Mouse (Mus musculus) A20 (cell line): ENCODE results near the gene Rtkn2.

ENCODE experiments used
- DNase-seq: peaks from one replicate; pipeline ENCODE4 v3.0.0-alpha.2; 2011; ENCODE audit warnings: low read depth, low spot score

The Rtkn2 gene

DNA sequence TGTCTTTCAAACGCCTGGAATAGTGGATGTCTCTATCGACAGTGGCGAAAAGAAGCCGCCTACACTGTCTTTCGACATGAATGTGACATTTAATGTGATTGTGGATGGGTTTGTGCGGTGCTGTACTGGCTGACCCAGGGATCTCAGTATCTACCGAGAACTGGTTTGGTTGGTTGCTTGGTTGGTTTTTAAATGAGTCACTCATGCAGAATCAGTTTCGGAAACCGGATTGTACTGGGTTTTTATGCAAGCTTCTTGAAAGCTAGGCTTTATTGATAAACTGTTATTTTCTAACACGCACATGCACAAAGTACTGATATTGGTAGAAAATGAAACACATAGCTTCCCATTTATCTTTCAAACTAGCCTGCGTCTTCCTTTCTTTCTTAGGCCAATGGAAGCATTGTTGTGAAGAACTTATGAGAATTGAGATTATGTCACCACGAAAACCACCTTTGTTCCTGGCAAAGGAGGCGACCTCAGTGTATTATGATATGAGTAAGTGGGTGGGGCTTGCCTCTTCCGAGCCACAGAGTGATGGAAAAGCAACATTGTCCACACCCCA is 60.4 kb downstream of the Rtkn2 start:
- DNase-seq: peak; percentile 58

DNA sequence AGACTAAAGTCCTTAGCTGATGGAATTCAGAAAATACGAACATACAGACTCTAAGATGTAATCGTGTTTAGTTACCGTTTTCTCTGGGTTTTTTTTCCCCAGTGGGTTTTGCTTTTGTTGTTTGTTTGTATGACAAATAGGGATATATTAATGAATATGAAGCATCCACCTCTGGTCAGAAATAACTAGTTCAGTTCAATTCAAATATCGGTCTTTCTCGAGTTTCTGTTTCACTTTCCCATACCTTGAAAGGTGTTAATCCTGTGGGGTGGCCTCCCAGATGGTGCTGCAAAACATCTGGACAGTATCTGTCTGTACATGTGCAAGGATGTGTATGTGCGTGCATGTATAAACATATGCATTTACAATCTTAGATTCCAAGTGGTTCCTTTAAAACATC is 61.0 kb downstream of the Rtkn2 start:
- DNase-seq: peak; percentile 9

DNA sequence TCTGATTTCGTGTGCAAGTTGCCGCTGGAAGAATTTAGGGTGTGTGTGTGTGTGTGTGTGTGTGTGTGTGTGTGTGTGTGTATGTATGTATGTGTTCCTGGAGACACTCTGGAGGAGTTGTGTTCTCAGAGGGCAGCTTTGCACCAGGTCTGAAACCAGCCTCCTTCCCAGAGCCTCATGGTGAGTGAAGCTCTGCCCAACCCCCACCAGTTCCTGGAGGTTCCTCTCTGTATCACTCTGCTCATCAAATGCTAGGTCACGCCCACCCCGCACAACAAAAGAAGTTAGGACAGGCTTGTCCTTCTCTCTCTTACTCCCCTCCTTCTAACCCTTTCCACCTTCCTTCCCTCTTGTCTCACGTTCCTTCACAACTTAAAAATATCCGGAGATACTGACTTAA is 64.6 kb downstream of the Rtkn2 start:
- no peak for DNase-seq

DNA sequence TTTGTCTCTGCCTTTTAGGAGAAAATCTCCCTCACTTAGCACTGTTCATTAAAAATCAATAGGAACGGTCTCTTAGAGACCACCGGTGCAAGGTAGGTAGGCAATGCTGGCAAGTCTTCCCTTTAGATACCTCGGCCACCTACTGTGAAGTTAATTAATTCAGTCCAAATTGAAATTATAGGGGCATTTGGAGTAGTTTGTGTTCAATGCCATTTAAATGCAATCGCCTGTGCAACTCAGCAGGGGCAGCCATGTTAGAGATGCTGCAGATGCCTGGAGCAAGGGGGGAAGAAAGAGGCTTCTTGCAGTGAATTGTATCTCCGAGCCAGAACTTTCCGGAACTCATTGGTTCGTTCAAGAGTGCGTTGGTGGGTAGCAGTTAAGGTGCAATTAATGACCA is 65.5 kb downstream of the Rtkn2 start:
- no peak for DNase-seq

DNA sequence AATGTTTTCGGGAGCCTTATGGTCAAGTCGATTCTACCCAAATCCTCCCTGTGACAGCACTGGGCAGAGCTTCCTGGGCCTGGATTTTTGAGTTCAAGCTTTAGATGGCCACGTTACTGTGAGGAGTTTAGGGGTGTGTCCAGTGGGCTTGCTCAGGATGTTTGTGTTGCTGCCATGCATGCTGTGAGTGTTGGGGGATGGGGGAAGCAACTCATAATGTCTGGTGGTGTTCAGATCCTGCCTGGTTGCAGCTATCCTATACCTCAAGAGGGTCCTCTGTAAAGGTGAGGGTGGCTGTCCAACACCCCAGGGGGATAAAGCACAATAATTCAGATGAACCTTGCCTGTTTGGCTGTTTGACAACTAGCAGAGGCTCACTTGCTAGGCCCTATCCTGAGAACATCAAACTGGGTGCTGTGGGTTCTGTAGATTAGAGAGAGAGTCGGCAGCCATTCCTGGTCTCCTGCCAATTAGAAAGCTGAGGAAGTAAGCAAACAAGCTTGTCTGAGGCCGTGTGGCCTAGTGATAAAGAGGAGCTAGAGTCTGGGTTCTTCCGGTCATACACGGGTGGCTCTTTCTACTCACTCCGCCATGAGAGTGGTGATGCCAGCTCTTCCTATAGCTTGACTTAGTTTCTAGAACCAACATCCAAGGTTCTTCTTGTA is 69.4 kb downstream of the Rtkn2 start:
- DNase-seq: no peak

DNA sequence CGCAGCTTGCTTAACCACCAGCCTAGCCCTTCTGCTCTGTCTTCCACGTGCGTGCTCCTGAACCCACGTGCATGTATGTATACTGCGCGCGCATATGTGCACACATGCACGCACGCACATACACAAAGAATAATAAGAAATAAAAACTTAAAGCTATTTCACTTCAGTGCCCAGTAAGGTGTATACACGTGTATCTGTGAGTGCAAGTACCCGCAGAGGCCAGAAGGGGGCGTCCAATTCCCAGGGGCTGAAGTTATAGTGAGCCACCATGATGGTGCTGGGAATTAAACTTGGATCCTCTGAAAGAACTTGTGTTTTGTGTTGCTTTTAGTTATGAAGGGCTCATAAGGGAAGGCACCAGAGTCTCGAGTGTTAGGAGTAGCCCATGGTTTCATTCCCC is 71.5 kb downstream of the Rtkn2 start:
- DNase-seq: no peak

DNA sequence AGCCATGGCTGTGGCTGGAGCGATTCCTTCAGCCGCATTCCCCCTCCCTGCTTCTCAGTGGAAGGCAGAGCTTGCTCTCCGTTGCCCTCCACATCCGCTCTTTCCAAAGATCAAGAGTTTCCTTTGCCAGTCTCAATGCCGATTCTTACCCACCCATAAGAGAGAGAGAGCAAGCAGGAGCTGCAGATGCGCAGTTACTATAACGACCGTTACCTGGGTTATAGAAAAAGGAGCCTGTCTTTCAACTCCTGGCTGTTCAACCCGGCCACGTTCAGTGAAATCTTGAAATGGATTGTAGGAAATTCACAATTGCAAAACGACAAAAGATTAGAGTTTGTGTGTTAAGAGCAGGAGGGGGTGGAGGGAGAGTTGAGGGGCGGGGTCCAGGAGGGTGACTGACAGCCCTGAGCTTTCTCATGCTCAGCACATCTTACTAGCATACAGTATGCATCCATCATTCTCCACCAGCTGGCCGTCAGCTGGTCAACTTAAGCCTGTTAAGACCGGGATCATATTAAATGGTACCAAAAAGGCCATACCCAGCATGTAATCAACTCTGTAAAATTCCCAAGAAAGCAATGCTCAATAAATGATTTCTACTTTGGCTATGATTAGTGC is 72.1 kb downstream of the Rtkn2 start:
- DNase-seq: no peak

DNA sequence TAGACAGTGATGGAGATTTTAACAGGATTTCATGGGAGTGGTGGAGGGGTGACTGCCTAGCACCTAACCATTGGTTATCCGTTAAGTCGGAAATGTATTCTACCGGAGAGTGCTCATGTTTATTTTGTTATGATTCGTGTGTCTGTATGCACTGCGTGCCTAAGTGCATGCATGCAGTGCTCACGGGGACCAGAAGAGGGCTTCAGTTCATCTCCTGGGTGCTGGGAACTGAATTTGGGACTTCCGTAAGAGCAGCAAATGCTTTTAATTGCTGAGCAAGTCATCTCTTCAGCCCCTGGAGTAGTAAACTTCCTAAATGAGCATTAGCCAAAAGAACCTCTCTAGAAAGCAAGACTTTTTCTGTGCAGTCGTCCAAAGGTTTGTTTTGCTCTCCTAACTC is 72.9 kb downstream of the Rtkn2 start:
- DNase-seq: peak; percentile 30

DNA sequence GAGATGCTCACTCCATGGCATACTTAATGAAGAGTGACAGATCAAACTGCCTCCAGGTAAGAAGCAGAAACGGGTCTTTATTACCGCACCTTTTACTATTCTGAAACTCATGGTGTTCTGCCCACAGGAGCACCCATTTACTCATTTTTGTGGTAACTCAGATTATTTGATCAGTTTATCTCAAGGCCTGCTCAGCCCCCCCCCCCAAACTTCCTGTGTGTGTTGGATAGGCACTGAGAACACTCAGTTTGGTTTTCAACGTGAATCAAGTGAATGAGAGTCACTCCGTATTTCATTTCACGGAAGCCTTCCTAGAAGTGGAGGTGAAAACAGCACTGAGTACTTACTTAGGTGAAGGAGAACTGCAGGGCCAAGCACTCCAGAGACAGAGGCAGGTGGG is 74.8 kb downstream of the Rtkn2 start:
- DNase-seq: no peak

DNA sequence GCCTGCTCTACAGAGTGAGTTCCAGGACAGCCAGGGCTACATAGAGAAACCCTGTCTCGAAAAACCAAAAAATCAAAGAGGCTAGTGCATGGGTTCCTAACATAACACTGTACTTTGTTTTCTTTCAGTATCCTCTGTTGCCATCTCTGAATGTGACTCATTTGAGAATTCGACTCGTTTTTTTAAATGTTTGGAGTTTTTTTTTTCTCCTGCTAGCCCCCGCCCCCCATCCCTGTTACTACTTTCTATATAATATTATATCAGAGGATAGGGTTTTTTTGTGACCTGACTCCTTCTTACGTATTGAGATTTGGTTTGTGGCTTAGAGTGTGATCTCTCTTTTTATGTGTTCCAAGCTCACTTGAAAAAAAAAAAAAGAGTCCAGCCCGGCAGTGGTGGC is 75.3 kb downstream of the Rtkn2 start:
- no peak for DNase-seq

DNA sequence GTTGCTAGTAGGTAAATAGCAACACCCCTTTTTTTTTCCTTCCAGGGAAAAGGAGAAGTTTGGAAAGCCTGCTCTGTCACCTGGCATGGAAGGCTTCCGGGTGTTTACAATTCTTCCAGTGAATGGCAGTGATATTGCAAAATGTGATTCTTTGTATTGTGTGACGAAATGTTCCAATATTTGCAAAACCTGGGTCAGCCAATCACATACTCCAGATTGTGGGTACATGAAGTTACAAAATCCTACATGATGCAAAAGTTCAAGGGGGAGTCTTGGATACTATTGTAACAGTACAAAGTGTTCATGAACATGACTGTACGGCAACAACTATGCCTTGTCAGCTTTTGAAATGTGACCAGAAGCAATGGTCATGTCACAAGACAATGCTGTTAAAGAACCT is 78.5 kb downstream of the Rtkn2 start:
- no peak for DNase-seq

DNA sequence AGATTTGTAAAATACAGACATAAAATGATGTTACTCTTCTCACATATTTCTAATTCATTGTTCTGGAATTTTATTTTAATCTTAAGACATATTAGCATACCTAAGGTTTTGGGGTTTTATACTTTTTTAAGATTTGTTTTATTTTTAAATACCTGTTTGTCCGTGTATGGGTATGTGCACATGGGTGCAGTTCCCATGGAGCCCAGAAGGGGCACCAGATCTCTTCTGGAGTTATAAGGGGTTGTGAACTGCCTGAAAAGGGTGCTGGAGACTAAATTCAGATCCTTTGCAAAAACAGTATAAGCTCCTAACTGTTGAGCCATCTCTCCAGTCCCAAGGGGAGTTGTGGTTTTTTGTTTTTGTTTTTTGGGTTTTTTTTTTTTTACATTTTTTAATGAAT is 79.0 kb downstream of the Rtkn2 start:
- DNase-seq: peak; percentile 5

DNA sequence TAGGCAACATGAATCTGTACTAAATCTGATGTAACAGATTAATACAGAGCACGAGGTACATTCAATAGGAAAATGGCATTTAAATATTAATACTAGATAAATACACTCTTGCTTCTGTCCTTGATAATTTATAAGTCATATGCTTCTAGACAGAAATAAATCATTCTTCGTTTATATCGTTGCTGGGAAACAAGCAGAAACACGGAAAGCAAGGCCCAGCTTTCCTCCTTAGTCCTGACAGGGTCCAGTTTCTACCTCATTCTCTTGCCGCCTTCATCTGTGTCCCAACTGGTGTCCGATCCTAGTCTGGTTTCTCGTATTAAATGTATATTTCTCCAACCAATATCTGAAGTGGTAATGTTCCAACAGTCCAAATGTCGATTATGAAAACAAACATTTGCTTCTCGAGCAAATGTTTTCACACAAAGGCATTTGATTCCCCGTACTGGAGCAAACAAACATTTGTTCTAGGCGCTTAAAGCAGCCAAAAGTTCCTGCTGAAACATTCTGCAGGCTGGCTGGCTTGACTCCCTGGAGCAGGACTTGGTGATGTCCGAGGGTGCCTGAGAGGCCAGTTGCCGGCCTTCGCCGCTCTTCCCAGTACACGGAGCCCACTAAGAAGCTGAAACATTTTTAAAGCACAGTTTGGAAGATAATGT is 81.3 kb downstream of the Rtkn2 start:
- no peak for DNase-seq

DNA sequence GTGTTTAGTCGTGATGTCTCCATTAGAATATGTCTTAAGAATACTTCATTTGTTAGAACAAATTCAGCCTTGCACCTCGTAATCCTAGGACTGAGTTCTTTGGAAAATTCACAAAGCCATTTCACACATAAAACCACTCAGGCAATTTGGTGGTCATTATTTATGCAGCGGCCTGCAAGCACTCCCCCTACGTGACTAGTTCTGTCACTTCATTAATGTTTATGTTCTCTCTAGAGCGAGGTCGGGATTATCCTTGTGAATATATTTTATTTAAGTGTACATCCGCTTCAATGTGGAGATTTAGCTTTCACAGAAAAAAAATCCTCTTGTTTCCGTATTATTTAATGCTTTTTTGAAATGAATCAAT is 81.9 kb downstream of the Rtkn2 start:
- no peak for DNase-seq

DNA sequence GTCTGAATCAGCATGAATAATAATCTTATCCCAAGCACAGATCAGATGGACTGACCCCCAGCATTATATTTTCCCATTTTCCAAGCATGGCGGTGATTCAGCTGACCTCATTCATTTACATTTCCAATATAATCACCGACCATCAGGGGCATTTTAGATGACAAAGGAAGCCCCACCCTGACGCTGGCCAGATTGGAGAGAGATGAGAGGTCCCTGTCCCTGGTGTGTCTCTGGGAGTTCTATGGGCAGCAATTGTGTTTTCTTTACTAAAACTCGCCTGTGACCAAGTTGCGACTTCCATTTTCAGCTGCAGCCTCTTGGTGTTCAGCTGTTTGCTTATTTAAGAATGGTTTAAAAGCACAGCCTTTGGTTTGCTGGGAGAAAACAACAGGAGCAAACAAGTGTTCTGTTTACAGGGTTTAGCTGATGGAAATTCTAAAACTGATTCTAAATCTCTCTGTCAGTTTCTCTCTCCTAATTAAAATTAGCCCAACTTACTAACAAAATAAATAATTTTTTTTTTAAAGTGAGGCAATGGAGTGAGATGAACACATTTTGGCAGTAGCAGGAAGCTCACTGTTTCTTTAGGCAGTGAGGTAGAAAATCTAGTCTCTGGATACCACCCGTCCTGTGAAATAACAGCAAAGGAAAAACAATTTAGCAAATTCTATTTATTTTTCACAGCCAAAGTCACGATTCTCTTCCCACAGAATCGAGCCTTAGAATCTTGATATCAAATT is 84.6 kb downstream of the Rtkn2 start:
- peak; percentile 18 for DNase-seq

DNA sequence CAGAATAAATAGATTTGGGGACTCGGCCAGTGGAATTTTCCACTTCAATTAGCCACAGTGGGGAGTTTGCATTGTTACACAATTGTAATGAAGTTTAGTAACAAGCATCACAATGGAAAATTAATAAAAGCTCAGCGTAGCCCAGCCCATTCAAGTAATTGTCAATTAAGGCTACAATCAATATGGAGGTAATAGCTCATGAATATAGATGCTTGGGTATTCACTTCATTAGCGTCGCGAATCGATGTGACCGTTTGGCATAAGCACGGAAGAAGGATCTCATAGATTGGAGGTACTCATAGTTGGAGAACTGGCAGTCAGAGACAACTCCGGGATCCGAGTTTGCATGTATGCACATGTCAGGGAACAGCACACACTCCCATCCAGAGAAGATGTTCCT is 85.2 kb downstream of the Rtkn2 start:
- no peak for DNase-seq

DNA sequence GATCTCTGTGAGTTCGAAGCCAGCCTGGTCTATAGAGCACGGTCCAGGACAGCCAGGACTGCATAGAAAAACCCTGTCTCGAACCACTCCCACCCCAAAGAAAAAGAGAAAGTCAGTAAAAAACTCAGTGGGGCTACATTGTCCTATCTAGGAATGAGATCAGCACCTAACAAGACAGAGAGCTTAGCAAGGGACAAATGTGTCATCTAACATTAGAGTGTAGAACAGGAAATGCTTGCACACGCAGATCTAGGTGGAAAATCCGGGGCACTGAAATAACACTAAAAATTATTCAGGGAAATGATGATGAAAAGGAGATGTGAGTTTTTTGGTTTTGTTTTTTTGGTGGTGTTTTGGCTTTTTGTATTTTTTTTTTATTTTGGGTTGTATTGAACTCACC is 86.8 kb downstream of the Rtkn2 start:
- no peak for DNase-seq

DNA sequence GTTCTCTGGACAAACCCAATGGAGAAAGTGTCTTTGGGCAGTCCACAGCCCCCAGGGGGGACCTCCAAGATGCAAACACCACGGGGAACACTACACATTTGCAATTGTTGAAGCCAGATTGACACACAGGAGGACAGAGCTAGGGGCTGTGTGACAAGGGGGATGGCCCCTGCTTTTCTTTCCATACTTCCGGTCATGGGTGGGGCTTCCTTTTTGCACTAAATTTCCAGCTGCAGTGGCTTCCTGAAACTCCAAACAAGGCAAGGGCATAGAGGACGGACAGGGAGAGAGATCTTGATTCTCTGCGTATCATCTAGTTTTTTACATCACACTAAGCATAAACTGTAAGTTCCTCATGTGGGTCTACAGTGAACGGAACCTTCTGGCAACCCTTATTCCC is 88.6 kb downstream of the Rtkn2 start:
- DNase-seq: no peak

DNA sequence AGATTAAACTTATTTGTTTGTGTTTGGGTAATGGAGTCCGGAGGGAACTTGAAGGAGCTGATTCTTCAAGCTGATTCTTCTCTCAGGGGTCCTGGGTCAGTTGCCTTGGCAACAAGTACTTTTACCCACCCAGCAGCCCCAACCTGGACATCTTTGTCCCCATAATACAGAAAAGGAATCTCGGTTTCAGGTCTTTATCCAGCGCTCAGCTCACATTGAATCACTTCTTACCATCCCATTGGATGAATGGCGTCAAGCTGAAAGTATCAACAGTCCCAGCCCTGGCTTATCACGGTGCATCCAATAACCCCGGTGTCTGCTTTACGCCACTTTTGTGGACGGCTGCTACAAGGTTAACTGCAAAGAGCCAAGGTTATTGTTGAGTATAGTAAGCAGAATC is 89.1 kb downstream of the Rtkn2 start:
- no peak for DNase-seq

DNA sequence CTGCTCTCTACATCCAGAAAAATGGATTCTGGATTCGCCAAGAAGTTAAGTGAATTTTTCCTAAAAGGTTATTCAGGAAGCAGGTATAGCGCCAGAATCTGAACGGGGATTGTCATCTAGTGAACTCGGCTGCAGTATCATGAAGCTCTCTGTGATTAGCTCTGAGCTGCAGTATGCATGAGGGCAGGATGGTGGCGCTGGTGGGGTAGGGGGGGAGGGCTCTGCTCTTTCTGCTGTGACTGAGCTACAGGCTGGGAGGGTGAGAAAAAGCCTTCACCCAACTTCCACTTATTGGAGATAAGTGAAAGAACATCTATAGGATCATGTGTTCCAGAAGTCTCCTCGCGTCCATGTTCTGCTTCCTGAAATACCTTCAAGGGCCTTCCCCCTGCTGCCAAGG is 91.7 kb downstream of the Rtkn2 start:
- no peak for DNase-seq

DNA sequence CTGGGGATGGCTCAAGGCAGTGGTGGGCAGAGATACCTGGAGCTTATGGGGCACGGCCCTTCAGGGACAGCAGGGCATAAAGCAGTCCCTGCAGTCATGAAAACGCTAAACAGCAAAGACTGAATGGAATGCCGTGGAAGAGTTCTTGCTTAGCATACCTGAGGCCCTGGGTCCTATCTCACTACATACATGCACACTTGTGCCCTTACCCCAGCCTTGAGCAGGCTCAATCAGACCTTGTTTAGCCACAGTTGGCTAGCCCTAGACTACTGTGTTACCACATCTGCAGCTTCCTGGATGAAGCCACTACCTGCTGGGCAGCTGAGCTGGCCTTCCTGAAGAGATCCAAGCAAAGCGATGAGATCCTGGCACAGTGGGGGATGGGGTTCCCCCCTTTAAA is 93.3 kb downstream of the Rtkn2 start:
- no peak for DNase-seq

DNA sequence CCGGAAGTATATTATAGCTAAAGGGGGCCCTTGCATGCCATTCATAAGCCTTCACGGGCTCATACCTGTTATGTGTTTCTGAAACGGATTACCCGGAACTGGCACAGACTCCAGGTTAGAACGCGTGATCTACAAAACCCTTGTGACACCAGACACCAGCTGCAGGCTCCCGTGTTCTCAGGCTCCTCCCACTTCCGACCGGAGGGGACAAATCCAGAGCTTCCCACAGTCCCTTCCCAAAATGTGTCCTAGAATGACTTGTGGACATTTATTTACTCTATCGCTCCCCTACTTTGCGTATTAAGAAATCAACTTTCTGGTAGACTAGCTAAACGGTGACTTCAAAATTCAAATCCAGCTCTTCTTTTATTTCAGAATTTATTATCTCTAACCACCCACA is 94.9 kb downstream of the Rtkn2 start:
- DNase-seq: no peak
